Mouse (Mus musculus): ENCODE measurements around the gene 1700067P10Rik.

- TF ChIP-seq POLR2A (IDR thresholded peaks at IDR 0.05; ENCODE audit: insufficient read length, low read depth), result no peak
- no peak for TF ChIP-seq MAX (IDR thresholded peaks at IDR 0.05; ENCODE audit: low read depth)
- TF ChIP-seq MYOG (IDR thresholded peaks at IDR 0.05; ENCODE audit: control insufficient read depth in 1 of 3, insufficient read depth in 1 of 3, insufficient read length in 2 of 3, low read depth in 2 of 3), result no peak
- TF ChIP-seq POLR2AphosphoS2 (IDR thresholded peaks at IDR 0.05; ENCODE audit: insufficient read length, low read depth), result no peak
- TF ChIP-seq E2F4 (IDR thresholded peaks at IDR 0.05; ENCODE audit: insufficient read depth), result no peak
Observed at GRCm38 (mm10) chr17:48051638-48052337, 37.3 kb upstream of the 1700067P10Rik start.

All from myocyte (in vitro differentiated cells).